Mouse (Mus musculus) intestine, embryonic 15.5 days (tissue): ENCODE data around the gene Prg4. TPM values are rescaled to one million over a fixed set of nuclear protein-coding genes. Genes with fewer than 3 reads are reported as not detected.

Experiments used
- ATAC-seq: fragments of 200-750 bp; cut with Nextera tagmentation; 2 replicates; pipeline ENCODE4 v1.8.0; 2017; ENCODE audit warnings: moderate TSS enrichment, moderate library complexity
- H3K27ac ChIP-seq: fragments of 300-500 bp; sonication (generic); 2 replicates; pipeline ENCODE4 v1.5.1; 2015; ENCODE audit warnings: mild to moderate bottlenecking, inconsistent platforms
- H3K27me3 ChIP-seq: fragments of 300-500 bp; sonication (generic); replicated peaks from 2 replicates; pipeline ENCODE4 v1.6.1; 2015; ENCODE audit warnings: inconsistent platforms
- H3K36me3 ChIP-seq: fragments of 300-500 bp; sonication (generic); 2 replicates; pipeline ENCODE4 v1.6.1; 2015; ENCODE audit warnings: inconsistent platforms
- H3K4me1 ChIP-seq: fragments of 300-500 bp; sonication (generic); replicated peaks from 2 replicates; pipeline ENCODE4 v1.6.1; 2015; ENCODE audit warnings: inconsistent platforms
- H3K4me2 ChIP-seq: fragments of 300-500 bp; sonication (generic); replicated peaks from 2 replicates; pipeline ENCODE4 v1.6.1; 2015; ENCODE audit warnings: mild to moderate bottlenecking, inconsistent platforms
- H3K4me3 ChIP-seq: fragments of 300-500 bp; sonication (generic); replicated peaks from 2 replicates; pipeline ENCODE4 v1.5.1; 2015; ENCODE audit warnings: inconsistent platforms
- H3K9ac ChIP-seq: fragments of 300-500 bp; sonication (generic); 2 replicates; pipeline ENCODE4 v1.6.1; 2015; ENCODE audit warnings: inconsistent platforms
- H3K9me3 ChIP-seq: fragments of 300-500 bp; sonication (generic); 2 replicates; pipeline ENCODE4 v1.6.1; 2016; ENCODE audit warnings: inconsistent platforms
- WGBS: fragments of 180-500 bp; shearing (Covaris S2); methylation state at CpG from one replicate; pipeline ENCODE4 v1.1.7; 2015; 5-methylcytosine and 5-hydroxymethylcytosine counted together
- polyA plus RNA-seq: library from polyadenylated mRNA; unstranded; fragments of >200 nt; fragmentation: Nextera tagmentation; extraction: Ambion mirVana; gene quantifications from 2 replicates; pipeline ENCODE4 v1.2.1, GENCODE M21; 2015

Prg4 gene
- 0.58 and 0.69 TPM in 2 replicates for polyA plus RNA-seq

- Histone ChIP-seq H3K27me3 (no peaks in the 10 kb centered on the region), H3K27ac (no peak within 1 kb of the TSS), H3K36me3 (no peaks in the 10 kb centered on the region), H3K9ac (no peak within 1 kb of the TSS), H3K4me3 (no peak within 1 kb of the TSS), H3K4me1 (no peaks in the 10 kb centered on the region), H3K9me3 (no peaks in the 10 kb centered on the region), H3K4me2 (no peak within 1 kb of the TSS)
- no peak for ATAC-seq
- WGBS: 79% methylated on average over 3 of the region's 3 CpGs
These were observed at the start of gene Prg4 for GRCm38 (mm10) chr1:150466132-150466531. Gene Prg4 (minus strand): TSS chr1:150466165.

DNA sequence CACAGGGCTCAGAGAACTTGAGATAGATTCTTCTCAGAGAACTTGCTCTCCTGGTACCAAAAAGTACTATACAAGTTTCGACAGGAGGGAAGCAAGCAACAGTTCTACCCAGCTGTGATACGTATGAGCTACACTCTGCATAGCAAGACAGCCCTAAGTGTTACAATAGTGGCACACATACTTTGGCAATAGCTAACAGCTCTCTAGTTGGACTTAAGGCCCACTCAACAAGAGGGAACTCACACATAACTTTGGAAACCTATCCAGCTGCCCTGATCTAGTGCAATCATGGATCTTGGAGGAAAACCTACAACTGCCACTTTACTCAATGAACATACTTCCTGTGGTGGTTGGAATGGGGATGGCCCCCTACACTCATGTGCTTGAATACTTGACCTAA lies 47.1 kb upstream of the Prg4 start:
- H3K4me1 ChIP-seq: no peaks in the 10 kb centered on the region
- no peaks in the 10 kb centered on the region for H3K9me3 ChIP-seq
- no peak for ATAC-seq
- no peak overlapping the region for H3K27ac ChIP-seq
- no peak overlapping the region for H3K9ac ChIP-seq
- no peak overlapping the region for H3K4me2 ChIP-seq
- H3K36me3 ChIP-seq: no peaks in the 10 kb centered on the region
- H3K27me3 ChIP-seq: no peaks in the 10 kb centered on the region
- WGBS: 93% methylated on average over 2 of the region's 2 CpGs
- H3K4me3 ChIP-seq: no peak overlapping the region

DNA sequence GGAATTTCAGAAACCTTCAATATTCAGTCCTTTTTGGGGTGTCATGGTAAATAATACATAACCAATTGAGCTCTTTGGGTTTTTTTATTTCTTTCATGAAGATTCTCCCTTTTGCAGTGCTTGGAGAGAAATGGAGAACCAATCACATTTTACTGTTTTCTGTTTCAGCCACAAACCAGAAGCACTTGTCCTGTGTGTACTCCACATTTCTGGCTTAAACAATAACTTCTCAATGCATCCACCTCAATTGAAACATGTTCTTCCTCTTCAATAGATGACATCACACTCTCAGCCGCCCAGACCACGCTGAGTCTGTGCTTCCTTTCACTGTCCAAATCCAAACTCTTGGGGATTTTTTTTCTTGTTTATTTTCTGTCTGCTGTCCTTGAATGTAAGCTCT lies 39.8 kb upstream of the Prg4 start:
- Histone ChIP-seq H3K9ac (no peak overlapping the region), H3K27ac (no peak overlapping the region), H3K4me1 (no peaks in the 10 kb centered on the region), H3K27me3 (no peaks in the 10 kb centered on the region), H3K9me3 (no peaks in the 10 kb centered on the region), H3K4me2 (no peak overlapping the region), H3K4me3 (no peak overlapping the region), H3K36me3 (no peaks in the 10 kb centered on the region)
- no peak for ATAC-seq
- WGBS: 30% methylated on average over 2 of the region's 2 CpGs

DNA sequence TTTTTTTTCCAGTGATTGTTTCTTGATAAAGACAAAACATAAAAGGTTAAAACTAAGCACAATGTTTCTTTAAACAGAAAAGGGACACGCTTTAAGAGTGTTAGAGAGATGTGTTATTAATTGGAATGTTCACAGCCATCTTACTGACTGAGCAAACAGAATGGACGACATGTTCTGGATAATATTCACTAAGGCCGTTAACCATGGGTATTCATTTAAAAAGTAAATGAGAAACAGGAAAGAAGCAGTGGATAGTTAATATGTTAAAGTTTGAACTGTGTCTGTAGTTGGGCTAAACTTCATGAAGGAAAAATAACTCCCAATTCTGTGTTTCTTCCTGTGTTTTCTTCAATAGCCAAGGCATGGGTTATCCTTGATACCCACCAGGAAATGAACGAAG lies 37.4 kb upstream of the Prg4 start:
- 80% methylated on average over 4 of the region's 4 CpGs for WGBS
- Histone ChIP-seq H3K27me3 (no peaks in the 10 kb centered on the region), H3K4me2 (no peak overlapping the region), H3K36me3 (no peaks in the 10 kb centered on the region), H3K27ac (no peak overlapping the region), H3K9ac (no peak overlapping the region), H3K4me1 (no peaks in the 10 kb centered on the region), H3K9me3 (no peaks in the 10 kb centered on the region), H3K4me3 (no peak overlapping the region)
- no peak for ATAC-seq

GRCm38 (mm10) chr1:150498177-150498576 lies 32.2 kb upstream of the Prg4 start:
- WGBS: 84% methylated on average over 2 of the region's 2 CpGs
- no peak overlapping the region for H3K9ac ChIP-seq
- H3K27me3 ChIP-seq: no peaks in the 10 kb centered on the region
- H3K9me3 ChIP-seq: no peaks in the 10 kb centered on the region
- no peak overlapping the region for H3K27ac ChIP-seq
- no peaks in the 10 kb centered on the region for H3K4me1 ChIP-seq
- H3K4me2 ChIP-seq: no peak overlapping the region
- no peak overlapping the region for H3K4me3 ChIP-seq
- H3K36me3 ChIP-seq: no peaks in the 10 kb centered on the region
- no peak for ATAC-seq

DNA sequence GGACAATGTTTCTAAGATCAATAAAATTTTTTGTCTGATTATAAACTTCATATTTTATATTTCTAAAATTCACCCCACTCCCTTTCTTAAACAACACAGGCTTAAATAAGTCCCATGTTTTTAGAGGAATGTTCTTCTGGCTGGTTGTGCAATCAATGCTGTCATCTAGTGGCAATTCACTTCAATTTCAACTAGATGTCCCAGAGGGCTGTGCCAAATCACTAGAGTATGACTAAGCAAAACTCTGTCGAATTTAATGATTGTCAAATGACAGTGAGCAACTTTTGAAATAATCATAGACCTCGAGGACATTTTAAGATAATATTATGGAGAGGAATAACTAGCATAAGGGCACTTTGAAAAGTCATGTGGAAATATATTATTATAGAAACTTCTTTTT lies 31.7 kb upstream of the Prg4 start:
- Histone ChIP-seq H3K36me3 (no peaks in the 10 kb centered on the region), H3K27ac (no peak overlapping the region), H3K4me3 (no peak overlapping the region), H3K27me3 (no peaks in the 10 kb centered on the region), H3K4me1 (no peaks in the 10 kb centered on the region), H3K9ac (no peak overlapping the region), H3K9me3 (no peaks in the 10 kb centered on the region), H3K4me2 (no peak overlapping the region)
- 63% methylated on average over 2 of the region's 2 CpGs for WGBS
- ATAC-seq: no peak

- H3K4me2 ChIP-seq: no peak overlapping the region
- H3K27ac ChIP-seq: no peak overlapping the region
- 0 out of 2 replicates have a peak, but pooled peaks have one; percentile 28 for ATAC-seq
- no peaks in the 10 kb centered on the region for H3K9me3 ChIP-seq
- H3K36me3 ChIP-seq: no peaks in the 10 kb centered on the region
- no peaks in the 10 kb centered on the region for H3K4me1 ChIP-seq
- H3K9ac ChIP-seq: no peak overlapping the region
- no peak overlapping the region for H3K4me3 ChIP-seq
- no peaks in the 10 kb centered on the region for H3K27me3 ChIP-seq
- WGBS: 68% methylated on average over 6 of the region's 6 CpGs
These were observed 30.8 kb upstream of the Prg4 start for GRCm38 (mm10) chr1:150496626-150497302.

GRCm38 (mm10) chr1:150489148-150489547 lies 23.2 kb upstream of the Prg4 start:
- no peaks in the 10 kb centered on the region for H3K27me3 ChIP-seq
- 96% methylated on average over 2 of the region's 2 CpGs for WGBS
- no peaks in the 10 kb centered on the region for H3K9me3 ChIP-seq
- no peaks in the 10 kb centered on the region for H3K4me1 ChIP-seq
- no peaks in the 10 kb centered on the region for H3K36me3 ChIP-seq
- ATAC-seq: no peak
- no peak overlapping the region for H3K27ac ChIP-seq
- H3K9ac ChIP-seq: no peak overlapping the region
- no peak overlapping the region for H3K4me3 ChIP-seq
- H3K4me2 ChIP-seq: no peak overlapping the region

DNA sequence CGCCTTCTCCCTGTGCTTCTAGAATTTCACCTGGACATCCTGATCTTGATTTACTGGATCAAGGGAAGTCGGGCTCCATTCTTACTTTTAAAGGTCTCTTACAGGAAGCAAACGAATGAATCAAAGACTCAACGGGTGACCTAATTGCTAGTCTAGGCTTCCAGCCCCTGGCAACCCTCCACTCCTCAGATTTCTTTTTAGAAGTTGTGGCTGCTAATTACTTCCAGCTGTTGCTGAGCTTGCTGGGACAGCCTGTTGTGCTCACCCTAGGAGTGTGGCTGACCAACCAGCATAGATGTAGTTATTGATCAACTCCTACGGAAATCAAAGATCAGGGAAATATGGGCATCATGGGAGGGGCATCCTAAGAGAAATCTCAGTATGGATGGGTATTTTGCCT lies 14.7 kb upstream of the Prg4 start:
- Histone ChIP-seq H3K9ac (no peak overlapping the region), H3K27me3 (no peaks in the 10 kb centered on the region), H3K4me3 (no peak overlapping the region), H3K4me1 (no peaks in the 10 kb centered on the region), H3K9me3 (no peaks in the 10 kb centered on the region), H3K4me2 (no peak overlapping the region), H3K36me3 (no peaks in the 10 kb centered on the region), H3K27ac (no peak overlapping the region)
- 77% methylated on average over 5 of the region's 5 CpGs for WGBS
- no peak for ATAC-seq

DNA sequence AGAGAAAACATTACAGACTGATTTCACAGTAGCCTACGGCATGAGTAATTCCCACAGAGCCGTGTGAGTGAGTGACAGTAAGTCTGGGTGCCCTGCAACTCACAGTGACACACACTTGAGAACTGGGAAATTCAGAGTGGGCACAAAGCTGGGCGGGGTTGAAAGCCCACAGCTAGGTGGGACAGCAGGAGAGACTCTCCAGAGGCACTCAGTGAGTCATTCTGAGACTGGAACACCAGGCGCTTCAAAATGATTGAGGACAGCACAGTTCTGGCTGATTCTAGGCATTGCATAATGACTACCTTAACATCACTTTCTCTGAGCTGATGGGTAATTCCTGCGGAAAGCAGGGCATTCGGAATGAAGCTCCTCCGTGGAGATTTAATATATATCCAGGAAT lies 6.6 kb upstream of the Prg4 start:
- Histone ChIP-seq H3K27ac (no peak overlapping the region), H3K4me2 (no peak overlapping the region), H3K36me3 (no peaks in the 10 kb centered on the region), H3K9me3 (no peaks in the 10 kb centered on the region), H3K4me3 (no peak overlapping the region), H3K27me3 (no peaks in the 10 kb centered on the region), H3K9ac (no peak overlapping the region), H3K4me1 (no peaks in the 10 kb centered on the region)
- WGBS: 75% methylated on average over 7 of the region's 7 CpGs
- no peak for ATAC-seq

- H3K4me1 ChIP-seq: no peaks in the 10 kb centered on the region
- no peak overlapping the region for H3K9ac ChIP-seq
- no peak overlapping the region for H3K4me3 ChIP-seq
- 80% methylated on average over 3 of the region's 3 CpGs for WGBS
- no peak overlapping the region for H3K4me2 ChIP-seq
- no peak overlapping the region for H3K27ac ChIP-seq
- ATAC-seq: no peak
- no peaks in the 10 kb centered on the region for H3K9me3 ChIP-seq
- H3K36me3 ChIP-seq: no peaks in the 10 kb centered on the region
- no peaks in the 10 kb centered on the region for H3K27me3 ChIP-seq
These were observed 4.0 kb upstream of the Prg4 start for GRCm38 (mm10) chr1:150469992-150470391.

DNA sequence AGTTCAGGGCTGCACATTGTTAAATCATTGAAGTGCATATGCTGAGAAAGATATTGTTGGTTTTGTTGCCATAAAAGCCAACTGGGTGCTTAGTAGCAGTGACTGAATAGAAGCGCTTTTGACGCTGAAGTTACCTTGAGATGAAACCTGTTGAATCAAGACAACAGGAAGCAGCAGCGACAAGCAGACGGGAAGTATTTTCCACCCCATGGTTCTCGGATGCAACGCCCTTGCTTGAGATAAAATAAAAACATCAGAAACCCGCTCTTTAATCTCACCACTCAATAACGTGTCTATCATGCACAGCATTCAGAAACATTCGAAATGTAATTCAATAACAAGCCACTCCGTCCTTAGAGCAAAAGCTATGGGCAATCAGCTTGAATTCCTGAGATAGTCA lies 601 bp downstream of the Prg4 start:
- Histone ChIP-seq H3K9me3 (no peaks in the 10 kb centered on the region), H3K27ac (no peak overlapping the region), H3K4me3 (no peak overlapping the region), H3K4me1 (no peaks in the 10 kb centered on the region), H3K27me3 (no peaks in the 10 kb centered on the region), H3K9ac (no peak overlapping the region), H3K36me3 (no peaks in the 10 kb centered on the region), H3K4me2 (no peak overlapping the region)
- no peak for ATAC-seq
- WGBS: 85% methylated on average over 10 of the region's 10 CpGs

DNA sequence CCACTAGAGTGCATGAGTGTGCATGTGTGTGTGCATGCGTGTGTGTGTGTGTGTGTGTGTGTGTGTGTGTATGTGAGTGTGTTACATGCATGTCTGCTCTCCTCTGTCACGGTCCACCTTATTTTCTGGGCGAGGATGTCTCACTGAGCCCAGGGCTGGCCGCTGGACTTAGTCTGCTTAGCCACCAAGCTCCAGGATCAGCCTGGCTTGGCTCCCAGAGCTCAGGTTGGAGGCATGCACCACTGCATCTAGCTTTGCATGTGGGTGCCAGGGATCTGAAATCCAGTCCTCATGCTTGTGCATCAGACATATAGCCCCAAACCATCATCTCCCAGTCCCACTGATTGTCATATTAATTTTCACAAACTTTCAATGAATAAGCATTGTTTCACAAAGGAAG lies 2.3 kb downstream of the Prg4 start:
- Histone ChIP-seq H3K4me1 (no peaks in the 10 kb centered on the region), H3K9ac (no peak overlapping the region), H3K36me3 (no peaks in the 10 kb centered on the region), H3K4me2 (no peak overlapping the region), H3K9me3 (no peaks in the 10 kb centered on the region), H3K27me3 (no peaks in the 10 kb centered on the region), H3K27ac (no peak overlapping the region), H3K4me3 (no peak overlapping the region)
- 79% methylated on average over 4 of the region's 4 CpGs for WGBS
- ATAC-seq: no peak
